Mouse (Mus musculus) heart, adult 8-10 months (tissue): ENCODE data around the gene Rapgef6. TPM values are rescaled to one million over a fixed set of nuclear protein-coding genes. Genes with fewer than 3 reads are reported as not detected.

Experiments used
- DNase-seq: peaks from one replicate; pipeline ENCODE4 v3.0.0; 2022; ENCODE audit warnings: low spot score
- total RNA-seq, 4 experiments: library from RNA; stranded (reverse); gene quantifications; 2 replicates each; pipeline ENCODE4 v1.2.4; 2022

Gene Rapgef6
- total RNA-seq, 4 experiments from 2014 or later: 16.8 to 18.5 (median 17.1) TPM

DNA sequence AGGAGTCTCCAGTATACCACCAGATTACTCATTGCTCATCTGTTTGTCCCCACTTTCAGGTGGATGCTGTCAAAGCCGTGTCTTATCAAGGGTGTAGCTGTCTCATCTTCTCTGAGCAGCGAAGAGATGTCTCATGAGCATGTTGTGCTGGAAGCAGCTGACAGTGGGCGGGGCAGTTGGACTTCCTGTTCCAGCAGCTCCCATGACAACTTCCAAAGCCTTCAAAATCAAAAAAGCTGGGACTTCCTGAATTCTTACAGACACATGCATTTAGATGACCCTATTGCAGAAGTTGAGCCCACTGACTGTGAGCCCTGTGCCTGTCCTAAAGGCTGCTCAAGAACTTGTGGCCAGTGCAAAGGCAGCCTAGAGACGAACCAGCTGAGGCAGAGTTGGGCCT, 168.5 kb downstream of the Rapgef6 start:
- peak; percentile 74 for DNase-seq

GRCm38 (mm10) chr11:54693696-54694095, 171.0 kb downstream of the Rapgef6 start:
- no peak for DNase-seq

GRCm38 (mm10) chr11:54694291-54694690, 171.6 kb downstream of the Rapgef6 start:
- DNase-seq: no peak

DNA sequence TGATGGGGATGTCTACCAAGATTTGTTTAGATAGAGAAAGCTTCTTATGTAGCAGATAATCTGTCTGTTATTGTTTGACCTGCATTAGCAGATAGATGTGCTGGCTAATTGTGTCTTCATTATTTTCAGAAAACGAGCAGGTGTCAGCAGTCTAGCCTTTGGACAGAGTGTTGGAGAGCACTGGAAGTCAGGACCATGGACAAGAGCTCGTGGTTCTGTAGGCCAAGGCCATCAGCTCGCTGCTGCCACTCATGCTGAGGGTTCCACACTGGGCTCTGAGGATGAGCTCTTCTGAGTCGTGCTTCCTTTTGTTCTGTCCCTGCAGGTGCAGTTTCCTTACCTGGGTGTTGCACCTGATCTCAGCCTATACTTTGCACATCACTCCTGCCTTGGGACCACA, 173.3 kb downstream of the Rapgef6 start:
- DNase-seq: no peak

GRCm38 (mm10) chr11:54697611-54698010, 175.0 kb downstream of the Rapgef6 start:
- no peak for DNase-seq

DNA sequence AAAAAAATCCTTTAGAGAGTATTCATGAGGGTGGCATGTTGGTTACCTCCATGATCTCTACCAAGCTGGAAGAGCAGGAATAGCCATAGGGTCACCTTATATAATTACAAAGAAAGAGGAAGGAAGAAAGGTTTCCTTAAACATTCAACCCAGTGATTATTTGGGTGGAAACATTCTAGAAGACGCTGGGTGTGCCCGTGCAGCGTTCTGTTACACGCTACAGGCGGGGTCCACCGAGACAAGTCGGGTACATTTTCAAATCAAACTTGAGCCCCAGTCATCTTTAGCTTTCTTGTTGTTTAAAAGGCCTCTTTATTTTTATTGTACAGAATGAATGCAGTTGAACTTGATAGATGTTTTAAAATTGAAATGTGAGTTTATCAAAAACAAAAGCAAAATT, 176.0 kb downstream of the Rapgef6 start:
- no peak for DNase-seq

DNA sequence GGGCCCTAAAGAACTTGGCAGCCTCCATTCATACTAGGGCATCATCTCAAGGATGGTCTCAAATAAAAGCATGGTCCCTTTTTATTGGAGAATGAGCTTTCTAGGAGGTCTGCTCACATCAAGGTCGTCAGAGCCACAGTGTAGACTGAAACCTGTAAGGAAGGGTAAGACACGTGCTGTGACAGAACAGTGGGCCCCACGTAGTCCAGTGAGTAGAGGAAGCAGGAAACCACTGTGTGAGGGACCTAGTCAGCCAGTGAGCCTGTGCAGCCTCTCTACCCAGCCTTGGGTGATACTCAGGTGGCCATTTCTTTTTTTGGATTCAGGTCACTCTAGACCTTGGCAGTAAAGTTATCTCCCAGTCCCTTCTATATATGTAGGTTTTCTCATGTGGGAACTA, 177.3 kb downstream of the Rapgef6 start:
- DNase-seq: no peak

GRCm38 (mm10) chr11:54701848-54702247, 179.2 kb downstream of the Rapgef6 start:
- DNase-seq: no peak

DNA sequence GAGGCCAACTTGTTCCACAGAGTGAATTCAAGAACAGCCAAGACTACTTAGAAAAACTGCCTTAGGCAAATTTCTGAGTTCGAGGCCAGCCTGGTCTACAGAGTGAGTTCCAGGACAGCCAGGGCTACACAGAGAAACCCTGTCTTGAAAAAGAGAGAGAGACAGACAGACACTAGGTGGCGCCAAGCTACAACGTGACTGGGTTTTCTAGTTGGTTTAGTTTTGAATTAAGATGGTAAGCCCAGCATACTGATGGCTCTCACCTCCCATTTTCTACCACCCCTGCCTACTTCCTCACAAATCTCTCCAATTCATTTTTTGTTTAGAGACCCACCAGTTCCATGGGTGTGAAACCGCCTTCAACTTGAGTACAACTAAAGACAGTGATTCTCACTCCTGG, 180.7 kb downstream of the Rapgef6 start:
- peak; percentile 81 for DNase-seq

GRCm38 (mm10) chr11:54708153-54708552, 185.5 kb downstream of the Rapgef6 start:
- no peak for DNase-seq

GRCm38 (mm10) chr11:54709645-54710044, 187.0 kb downstream of the Rapgef6 start:
- no peak for DNase-seq

DNA sequence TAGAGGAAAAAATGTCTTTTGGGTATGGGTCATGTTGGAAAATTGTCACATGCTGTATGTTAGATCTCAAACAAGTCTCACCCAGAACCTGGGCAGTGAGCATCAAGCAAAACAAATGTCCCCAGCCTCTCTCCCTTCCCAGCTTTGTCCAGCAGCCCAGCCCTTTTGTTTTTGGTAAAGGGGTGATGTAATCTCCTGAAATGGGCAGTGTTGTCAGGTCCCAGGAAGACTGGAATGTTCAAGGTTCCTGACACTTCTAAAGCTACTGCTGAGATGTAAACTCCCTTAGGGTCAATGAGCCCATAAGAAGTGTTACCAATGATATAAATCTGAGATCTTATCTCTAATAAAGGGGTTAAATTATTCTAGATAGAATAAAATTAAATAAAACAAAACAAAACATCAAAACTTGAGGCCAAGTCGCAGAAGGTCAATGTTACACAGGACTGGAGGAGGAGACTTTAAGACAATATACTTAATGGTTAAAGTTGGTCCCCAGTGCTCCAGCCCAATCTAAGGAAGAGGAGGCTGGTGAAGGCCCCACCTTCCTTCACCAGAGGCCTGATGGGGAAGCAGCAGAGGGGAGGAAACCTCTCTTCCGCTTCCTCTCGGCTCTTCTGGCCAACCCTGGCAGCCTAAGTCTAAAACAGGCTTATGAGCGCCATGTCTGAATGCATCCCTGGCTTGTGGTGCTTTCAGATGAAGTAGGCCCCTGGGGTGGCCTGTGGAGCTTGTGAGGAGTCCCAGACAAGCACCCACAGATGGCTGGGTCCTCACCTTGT, 188.1 kb downstream of the Rapgef6 start:
- DNase-seq: no peak

DNA sequence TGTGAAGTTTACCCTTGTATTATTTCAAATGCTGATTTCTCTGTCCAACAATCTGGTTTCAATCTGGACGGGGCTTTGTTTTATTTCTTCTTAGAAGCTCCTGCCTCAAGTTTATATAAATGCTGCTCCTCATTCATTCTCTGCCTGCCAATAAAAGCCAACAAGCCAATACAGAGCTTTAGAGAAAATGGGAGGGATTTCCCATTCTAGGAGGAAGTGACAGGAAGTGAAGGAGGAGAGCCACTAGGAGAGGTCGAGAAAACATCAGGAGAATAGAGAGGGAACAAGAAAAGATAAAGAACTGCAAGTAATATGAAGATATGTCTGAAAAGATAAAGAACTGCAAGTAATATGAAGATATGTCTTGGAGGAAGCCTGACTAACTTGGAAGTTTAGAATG, 190.2 kb downstream of the Rapgef6 start:
- DNase-seq: no peak

DNA sequence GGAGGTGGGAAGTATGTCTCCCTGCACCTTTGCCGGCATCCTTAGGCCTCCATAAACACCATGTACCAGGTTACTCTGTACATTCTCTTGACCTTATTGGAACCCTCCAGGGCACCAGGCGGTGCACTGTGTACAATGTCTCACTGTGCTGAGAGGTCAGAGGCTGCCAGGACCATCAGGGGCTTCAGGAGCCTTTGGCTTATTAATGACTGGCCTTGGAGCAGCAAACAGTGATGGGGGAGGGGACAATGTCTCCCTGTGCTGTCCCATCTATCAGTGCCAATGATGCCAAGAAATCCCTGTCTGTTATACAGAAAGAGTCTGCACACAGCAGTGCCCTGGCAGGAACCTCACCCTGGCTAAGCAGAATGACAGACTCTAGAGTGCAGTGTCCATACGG, 195.2 kb downstream of the Rapgef6 start:
- DNase-seq: no peak

- no peak for DNase-seq
Measured at GRCm38 (mm10) chr11:54718601-54719000, 196.0 kb downstream of the Rapgef6 start.

DNA sequence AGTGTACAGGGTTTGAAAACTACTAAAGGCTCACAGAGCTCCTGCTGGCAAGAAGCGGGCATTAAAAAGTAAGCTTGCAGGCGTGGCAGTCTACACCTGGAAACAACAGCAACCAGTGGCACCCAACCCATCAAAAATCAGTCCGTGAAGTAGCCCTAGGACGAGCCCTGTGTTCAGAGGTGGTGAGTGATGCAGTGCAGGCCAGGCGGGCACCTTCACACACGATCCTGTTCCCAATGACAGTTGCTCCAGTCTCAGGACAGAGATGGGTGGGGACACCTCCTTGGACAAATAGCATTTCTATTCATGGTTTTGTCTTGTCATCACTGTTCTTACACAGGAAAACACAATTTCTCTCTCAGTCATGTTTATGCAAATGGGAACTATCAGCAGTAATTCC, 199.4 kb downstream of the Rapgef6 start:
- DNase-seq: no peak

DNA sequence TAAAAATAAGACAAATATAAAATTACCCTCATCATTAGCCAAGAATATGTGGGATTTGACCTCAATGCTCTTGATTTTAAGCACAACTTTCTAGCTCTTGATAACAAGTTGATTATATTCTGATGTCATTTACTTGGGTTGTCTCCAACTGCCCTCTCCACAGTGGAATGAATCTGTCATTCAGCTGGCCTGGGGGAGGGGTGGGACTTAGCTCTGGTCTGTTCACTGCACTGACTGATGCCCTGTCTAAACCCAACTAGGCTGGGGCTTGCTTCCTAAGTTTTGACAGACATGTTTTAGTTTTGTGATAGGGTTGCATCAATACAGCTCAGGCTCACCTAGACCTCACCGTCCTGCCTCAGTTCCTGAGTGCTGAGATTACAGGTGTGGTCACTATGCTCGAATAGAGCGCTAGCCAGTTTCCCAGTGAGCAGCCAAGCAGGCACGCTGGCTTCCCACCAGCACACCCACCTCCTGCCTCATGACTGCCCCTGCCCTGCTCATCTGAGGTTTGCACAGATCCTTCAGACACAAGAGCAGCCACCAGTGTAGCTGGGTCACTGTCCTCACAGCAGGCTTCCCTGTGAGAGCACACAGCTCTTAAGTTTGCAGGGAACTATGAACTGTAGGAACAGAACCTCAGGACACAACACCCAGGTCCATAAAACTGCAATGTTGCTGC, 201.8 kb downstream of the Rapgef6 start:
- no peak for DNase-seq

DNA sequence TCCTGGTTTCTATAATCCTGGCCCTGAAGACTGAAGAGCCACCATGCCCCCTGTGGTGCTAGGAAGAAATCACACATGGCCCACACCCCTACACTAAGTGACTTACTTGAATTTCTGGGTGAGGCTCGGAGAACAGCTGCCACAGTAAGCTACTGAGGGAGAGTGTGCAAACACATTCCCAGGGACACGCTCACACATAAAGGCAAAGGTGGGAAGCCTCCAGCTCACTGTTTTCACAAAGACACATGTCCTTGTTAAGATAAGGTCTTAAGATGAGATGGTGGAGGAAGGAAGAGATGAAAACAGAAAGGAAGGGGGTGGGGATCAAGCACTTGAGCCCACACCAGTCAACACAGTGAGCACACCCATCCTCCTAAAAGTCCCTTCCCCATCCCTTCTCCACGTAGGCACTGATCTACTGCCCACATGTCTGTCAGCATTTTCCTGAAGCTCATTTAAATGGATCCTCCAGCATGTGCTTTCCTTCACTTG, 204.0 kb downstream of the Rapgef6 start:
- no peak for DNase-seq

DNA sequence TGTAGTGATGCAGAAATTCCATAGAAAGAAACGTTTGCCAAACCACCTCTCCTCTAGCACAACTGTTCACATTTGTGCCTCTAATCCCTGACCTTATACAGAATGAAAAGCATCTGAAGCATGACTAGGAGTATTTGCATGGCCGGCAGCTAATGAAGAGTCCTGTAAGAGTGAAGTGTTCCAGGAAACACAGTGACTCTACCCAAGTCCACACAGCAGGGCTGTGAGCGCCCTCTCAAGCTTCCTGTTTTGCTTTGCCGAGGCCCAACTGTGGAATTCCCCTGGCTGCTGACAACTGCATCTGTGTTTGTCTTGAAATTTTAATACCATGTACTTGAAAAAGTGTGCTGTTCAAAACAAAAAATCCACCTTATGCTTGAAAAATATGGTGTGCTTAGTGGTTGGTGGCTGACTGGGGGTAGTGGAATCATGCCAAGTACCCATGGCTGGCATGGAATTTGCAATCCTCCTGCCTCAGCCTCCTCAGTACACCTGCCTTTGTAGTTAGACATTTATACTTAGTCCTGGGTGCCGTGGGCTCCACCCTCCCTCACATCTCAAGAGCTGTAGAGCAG, 204.8 kb downstream of the Rapgef6 start:
- peak; percentile 42 for DNase-seq

DNA sequence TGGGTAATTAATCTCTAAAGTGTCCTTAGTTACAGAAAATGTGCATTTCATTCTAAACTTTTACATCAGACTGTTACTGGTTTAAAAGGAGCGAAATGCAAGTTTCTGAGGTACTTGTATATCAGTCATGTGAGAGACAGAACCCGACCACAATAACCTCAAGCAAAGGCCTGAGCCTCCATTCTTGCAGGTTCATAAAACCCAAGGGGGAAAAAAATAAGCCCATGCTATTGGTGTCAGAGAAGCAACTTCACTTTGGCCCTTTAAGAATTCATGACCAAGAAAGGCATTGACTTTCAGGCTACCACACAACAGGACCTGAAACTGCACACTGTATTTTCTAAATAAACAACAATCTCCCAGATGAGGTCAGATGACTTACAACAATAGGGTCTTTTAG, 205.7 kb downstream of the Rapgef6 start:
- no peak for DNase-seq

DNA sequence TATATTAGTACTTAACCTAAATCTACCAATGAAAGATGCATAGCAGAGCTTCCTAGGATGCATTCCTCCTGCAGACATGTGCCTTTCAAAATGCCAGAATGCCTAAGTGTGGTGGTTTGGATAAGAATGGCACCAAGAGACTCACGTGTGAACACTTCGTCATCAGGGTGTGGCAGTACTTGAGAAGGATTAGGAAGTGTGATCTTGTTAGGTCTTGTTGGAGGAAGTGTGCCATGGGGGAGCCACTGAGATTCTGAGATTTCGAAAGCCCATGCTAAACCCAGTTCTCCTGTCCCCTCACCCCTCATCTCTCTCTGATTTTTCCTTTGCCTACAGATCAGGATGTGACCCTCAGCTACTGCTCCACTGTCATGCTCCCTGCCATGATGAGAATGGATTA, 206.7 kb downstream of the Rapgef6 start:
- no peak for DNase-seq

GRCm38 (mm10) chr11:54730931-54731330, 208.3 kb downstream of the Rapgef6 start:
- no peak for DNase-seq

- DNase-seq: no peak
Measured at GRCm38 (mm10) chr11:54731367-54731766, 208.7 kb downstream of the Rapgef6 start.
